Mouse (Mus musculus) heart, adult 2 months (tissue): ENCODE measurements around the gene Pacs1. TPM values are rescaled to one million over a fixed set of nuclear protein-coding genes. Genes with fewer than 3 reads are reported as not detected.
"Not testable (repeated sequence)": the region's sequence is repeated elsewhere in the genome, so short reads cannot be mapped to it uniquely, and the experiment has no call there.

ENCODE experiments used
- DNase-seq, 2 experiments: peaks; one replicate each; pipeline ENCODE4 v3.0.0; 2021
- H3K27ac ChIP-seq: fragments of 200-600 bp; 2 replicates; pipeline ENCODE4 v1.8.1; 2022
- H3K27me3 ChIP-seq: fragments of 200-500 bp; 2 replicates; pipeline ENCODE4 v1.6.1; 2012; ENCODE audit warnings: mild to moderate bottlenecking, low read length, inconsistent platforms, mixed read lengths; ENCODE audit not compliant: control insufficient read depth, insufficient read depth
- H3K36me3 ChIP-seq: fragments of 200-500 bp; 2 replicates; pipeline ENCODE4 v1.6.1; 2012; ENCODE audit warnings: low read length, inconsistent platforms; ENCODE audit not compliant: control insufficient read depth, insufficient read depth
- H3K4me1 ChIP-seq: fragments of 200-500 bp; 2 replicates; pipeline ENCODE4 v1.6.1; 2011; ENCODE audit warnings: low read length; ENCODE audit not compliant: control insufficient read depth, insufficient read depth
- H3K4me3 ChIP-seq: fragments of 200-600 bp; 2 replicates; pipeline ENCODE4 v1.8.1; 2022
- H3K79me2 ChIP-seq: fragments of 200-500 bp; replicated peaks from 2 replicates; pipeline ENCODE4 v1.6.1; 2012; ENCODE audit warnings: mild to moderate bottlenecking, inconsistent platforms, low read length, moderate library complexity, mixed read lengths; ENCODE audit not compliant: control insufficient read depth, insufficient read depth
- H3K9ac ChIP-seq: fragments of 200-500 bp; 2 replicates; pipeline ENCODE4 v1.6.1; 2012; ENCODE audit warnings: low read depth, mild to moderate bottlenecking, control low read depth, inconsistent platforms, low read length, mixed read lengths
- CTCF ChIP-seq: fragments of 200-600 bp; IDR thresholded peaks from 2 replicates; pipeline ENCODE4 v1.8.1; 2022; ENCODE audit warnings: antibody characterized with exemption, mild to moderate bottlenecking, moderate library complexity
- EP300 ChIP-seq: fragments of 200-500 bp; IDR thresholded peaks from 2 replicates; pipeline ENCODE4 v1.6.1; 2011; ENCODE audit warnings: low read depth, low read length, control low read depth; ENCODE audit not compliant: insufficient read depth
- POLR2A ChIP-seq: fragments of 200-500 bp; IDR thresholded peaks from 2 replicates; pipeline ENCODE4 v1.6.1; 2011; ENCODE audit warnings: mild to moderate bottlenecking, low read depth, low read length, control low read depth; ENCODE audit not compliant: insufficient read depth
- WGBS: fragments of 180-500 bp; shearing (Covaris S2); methylation state at CpG from one replicate; pipeline ENCODE4 v1.1.7; 2018; 5-methylcytosine and 5-hydroxymethylcytosine counted together
- intact Hi-C: fragments of 180-260 bp; cut with DNase I; formaldehyde crosslinking; loops from one replicate; pipeline ENCODE4 v1.15.1; 2025
- polyA plus RNA-seq: library from polyadenylated mRNA; depleted of rRNA; stranded (reverse); fragments of >200 nt; gene quantifications from 2 replicates; pipeline ENCODE4 v1.2.3, GENCODE M21; 2012
- total RNA-seq, 2 experiments: library from RNA; stranded (reverse); gene quantifications; 2 replicates each; pipeline ENCODE4 v1.2.3; 2021

Pacs1 gene
- total and polyA plus RNA-seq, 3 experiments: 20.8 to 25.7 (median 21.6) TPM

- TF ChIP-seq CTCF (no peak), POLR2A (no peak), EP300 (no peak)
- Histone ChIP-seq H3K36me3 (no peaks in the 10 kb centered on the region), H3K27ac (no peak overlapping the region), H3K27me3 (no peaks in the 10 kb centered on the region), H3K79me2 (no peaks in the 10 kb centered on the region), H3K9ac (no peak overlapping the region), H3K4me1 (peaks cover 8% of the 10 kb centered on the region), H3K4me3 (no peak overlapping the region)
- no peak for DNase-seq
- 89% methylated on average over 10 of the region's 10 CpGs for WGBS
- intact Hi-C loops: no loop called here
Measured at GRCm38 (mm10) chr19:5092083-5092482, 180.8 kb downstream of the Pacs1 start.

GRCm38 (mm10) chr19:5089324-5089723 lies 183.6 kb downstream of the Pacs1 start:
- Histone ChIP-seq H3K27me3 (peaks cover 6% of the 10 kb centered on the region; the same call in 1 of the 2 replicates), H3K4me1 (peaks cover 7% of the 10 kb centered on the region), H3K36me3 (no peaks in the 10 kb centered on the region), H3K9ac (no peak overlapping the region), H3K27ac (no peak overlapping the region), H3K4me3 (no peak overlapping the region), H3K79me2 (no peaks in the 10 kb centered on the region)
- WGBS: 89% methylated on average over 4 of the region's 4 CpGs
- no peak for DNase-seq
- TF ChIP-seq EP300 (no peak), POLR2A (no peak), CTCF (no peak)
- intact Hi-C loops: loop anchor here (2.0 to 5.0 kb wide), 2 partner anchors 17 to 52 kb away; partner anchors contain the start of genes AC124502.3, B4gat1 and Rab1b

GRCm38 (mm10) chr19:5087884-5088728 lies 184.8 kb downstream of the Pacs1 start, which contains the start of gene Yif1a:
Yif1a (plus strand) TSS chr19:5088538.
- intact Hi-C loops: loop anchor here (2.0 to 5.0 kb wide), 2 partner anchors 19 to 51 kb away; partner anchors contain the start of genes AC124502.3, B4gat1 and Rab1b
- Histone ChIP-seq H3K9ac (peak within 1 kb of the TSS; percentile 64), H3K27me3 (peaks cover 7% of the 10 kb centered on the region; the same call in 1 of the 2 replicates), H3K79me2 (no peaks in the 10 kb centered on the region), H3K4me1 (peaks cover 5% of the 10 kb centered on the region), H3K36me3 (no peaks in the 10 kb centered on the region), H3K4me3 (peak within 1 kb of the TSS; percentile 78), H3K27ac (peak within 1 kb of the TSS; percentile 80)
- TF ChIP-seq CTCF (peak; percentile 60), POLR2A (peak; percentile 93), EP300 (peak; percentile 37; the same call in 1 of the 2 replicates)
- WGBS: under 1% methylated on average over 58 of the region's 58 CpGs
- peak; percentile 94 to 96 for DNase-seq

- H3K79me2 ChIP-seq: not testable (repeated sequence)
- intact Hi-C loops: loop anchor here (5.0 kb wide), 1 partner anchor 49 kb away; the partner anchor contains the start of genes AC124502.3 and B4gat1
Measured at GRCm38 (mm10) chr19:5086533-5086932, 186.4 kb downstream of the Pacs1 start.

GRCm38 (mm10) chr19:5085145-5085863 lies 187.6 kb downstream of the Pacs1 start, which contains the start of gene Tmem151a:
Tmem151a (minus strand) TSS chr19:5085531.
- TF ChIP-seq CTCF (no peak), POLR2A (no peak), EP300 (no peak)
- intact Hi-C loops: loop anchor here (5.0 kb wide), 1 partner anchor 48 kb away; the partner anchor contains the start of genes AC124502.3 and B4gat1
- H3K27ac ChIP-seq: no peak within 1 kb of the TSS
- WGBS: under 1% methylated on average over 69 of the region's 69 CpGs
- H3K4me3 ChIP-seq: peak within 1 kb of the TSS; percentile 43
- no peaks in the 10 kb centered on the region for H3K79me2 ChIP-seq
- peak within 1 kb of the TSS; percentile 49 for H3K9ac ChIP-seq
- H3K27me3 ChIP-seq: peaks cover 11% of the 10 kb centered on the region; the same call in 1 of the 2 replicates
- no peaks in the 10 kb centered on the region for H3K36me3 ChIP-seq
- peaks cover 5% of the 10 kb centered on the region for H3K4me1 ChIP-seq
- DNase-seq: peak; percentile 52 to 62

More at GRCm38 (mm10) chr19:5086533-5086932, 186.4 kb downstream of the Pacs1 start:
- H3K36me3 ChIP-seq, DNase-seq, H3K4me1 ChIP-seq, H3K4me3 ChIP-seq, H3K9ac ChIP-seq, H3K27ac ChIP-seq: not testable (repeated sequence)
- H3K27me3 ChIP-seq: peaks cover 11% of the 10 kb centered on the region; the same call in 1 of the 2 replicates
- WGBS: 54% methylated on average over 4 of the region's 4 CpGs
- TF ChIP-seq CTCF: peak; percentile 34
